12 mouse cellular contexts compared by ENCODE assay signal in the genomic region with DNA sequence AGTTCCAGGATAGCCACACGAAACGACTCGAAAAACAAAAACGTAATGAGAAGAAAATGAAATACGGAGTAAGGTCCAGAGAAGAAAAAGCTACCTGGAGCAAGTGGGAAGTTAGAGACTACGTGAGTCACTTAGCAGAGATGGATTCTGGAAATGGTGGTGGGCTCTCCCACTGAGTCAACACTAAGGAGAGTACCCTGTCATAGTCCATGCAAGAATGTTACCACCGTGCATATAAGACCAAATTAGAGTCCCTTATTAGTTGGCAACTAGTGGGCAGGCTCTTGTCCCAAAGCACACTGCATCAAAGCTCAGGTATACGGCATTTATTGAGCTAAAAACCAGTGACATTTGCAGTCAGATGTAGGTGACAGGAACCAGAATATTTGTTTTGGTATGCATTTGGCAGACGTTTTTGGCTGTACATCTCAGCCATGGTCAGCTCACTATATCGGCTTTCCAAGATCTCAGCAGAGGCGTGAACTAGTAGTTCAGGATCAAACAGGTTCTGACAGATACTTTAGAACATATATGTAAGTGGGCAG. TPM values are rescaled to one million over a fixed set of nuclear protein-coding genes. Genes with fewer than 3 reads are reported as not detected.
A peak's percentile ranks its signal among the peaks of the same experiment; 100 is the strongest.
DNase-seq lines count a peak whose midpoint lies in the region; ATAC-seq and TF ChIP-seq lines count a peak whose summit lies in the region.
"Had no signal": no experiment of that assay in that cellular context is flagged by ENCODE, and none has a peak within 500 bp of the region (broad histone marks: within the 10 kb centered on the region; RNA-seq: fewer than 3 reads in every experiment).

No protein-coding gene starts in this region.

- WGBS in heart, embryonic 10.5 days = 54% methylated on average over 11 of the region's 11 CpGs
- 42% methylated on average over 11 of the region's 11 CpGs for WGBS in liver, adult 2 months
- 48% methylated on average over 11 of the region's 11 CpGs for WGBS in liver, embryonic 12.5 days (ENCODE audit: insufficient replicate concordance)

- H3K4me3 ChIP-seq in heart, embryonic 10.5 days = no peak overlapping the region
- H3K4me3 ChIP-seq in liver, adult 2 months (ENCODE audit: insufficient read depth, low read depth, low read length) = no peak overlapping the region
- no peak overlapping the region for H3K4me3 ChIP-seq in ES-Bruce4 (ENCODE audit: low read depth, low read length)
- peak overlapping the region; percentile 73 for H3K4me3 ChIP-seq in liver, embryonic 12.5 days

- DNase-seq in heart, adult 11 months = peak; percentile 58
- DNase-seq in heart, embryonic 10.5 days (ENCODE audit: low spot score) = no peak
- peak; percentile 48 for DNase-seq in liver, adult 2 months (ENCODE audit: extremely low read depth, low read depth, low spot score)
- DNase-seq in liver = no peak
- no peak for DNase-seq in left cerebral cortex, adult 9 months (ENCODE audit: low spot score in 2 of 2)
- no peak for DNase-seq in lung, postnatal 36 days
- DNase-seq: cerebellum, adult 18-20 months; right cerebral cortex, adult 18-20 months; thymus, postnatal 14 days had no signal

- no peaks in the 10 kb centered on the region for H3K9me3 ChIP-seq in heart, embryonic 10.5 days
- H3K9me3 ChIP-seq in ES-Bruce4 (replicated peaks; ENCODE audit: control insufficient read depth, insufficient read depth, low read length, poor library complexity, severe bottlenecking) = no peaks in the 10 kb centered on the region
- no peaks in the 10 kb centered on the region for H3K9me3 ChIP-seq in liver, embryonic 12.5 days (replicated peaks)
- H3K9me3 ChIP-seq: forebrain, embryonic 13.5 days had no signal

- TF ChIP-seq POLR2A in liver, adult 2 months (IDR thresholded peaks at IDR 0.05; ENCODE audit: extremely low read depth, insufficient read depth, low read length) = no peak
- TF ChIP-seq POLR2A in ES-Bruce4 (IDR thresholded peaks at IDR 0.05; ENCODE audit: insufficient read depth, low read length) = no peak

- no peaks in the 10 kb centered on the region for H3K27me3 ChIP-seq in heart, embryonic 10.5 days (ENCODE audit: insufficient read depth, poor library complexity, severe bottlenecking)
- no peaks in the 10 kb centered on the region for H3K27me3 ChIP-seq in liver, adult 2 months (ENCODE audit: control insufficient read depth, insufficient read depth, low read length)
- H3K27me3 ChIP-seq in ES-Bruce4 (ENCODE audit: control insufficient read depth, insufficient read depth, low read length, poor library complexity, severe bottlenecking) = no peaks in the 10 kb centered on the region
- H3K27me3 ChIP-seq in liver, embryonic 12.5 days (replicated peaks) = no peaks in the 10 kb centered on the region
- H3K27me3 ChIP-seq: forebrain, embryonic 13.5 days had no signal

- H3K79me2 ChIP-seq in liver, adult 2 months (ENCODE audit: control insufficient read depth, insufficient read depth, low read length) = no peaks in the 10 kb centered on the region

- TF ChIP-seq EP300 in ES-Bruce4 (IDR thresholded peaks at IDR 0.05; ENCODE audit: insufficient read depth, low read depth, low read length) = no peak

- H3K4me1 ChIP-seq in heart, embryonic 10.5 days = 0 out of 2 replicates have a peak, but pooled peaks cover 3% of the 10 kb centered on the region
- peaks cover 7% of the 10 kb centered on the region; the same call in 1 of the 2 replicates for H3K4me1 ChIP-seq in liver, adult 2 months (ENCODE audit: control insufficient read depth, insufficient read depth, low read length)
- H3K4me1 ChIP-seq in ES-Bruce4 (ENCODE audit: control insufficient read depth, insufficient read depth, low read length) = no peaks in the 10 kb centered on the region
- H3K4me1 ChIP-seq in liver, embryonic 12.5 days = peaks cover 36% of the 10 kb centered on the region

- H3K9ac ChIP-seq in liver, adult 2 months (ENCODE audit: low read depth, low read length) = peak overlapping the region; percentile 29
- H3K9ac ChIP-seq in ES-Bruce4 (ENCODE audit: low read depth, poor library complexity, severe bottlenecking) = peak overlapping the region; percentile 8; the same call in 1 of the 2 replicates
- H3K9ac ChIP-seq in liver, embryonic 12.5 days = peak overlapping the region; percentile 88

- TF ChIP-seq CTCF in liver, adult 2 months (IDR thresholded peaks at IDR 0.05; ENCODE audit: low read depth, low read length) = no peak
- TF ChIP-seq CTCF in ES-Bruce4 (IDR thresholded peaks at IDR 0.05; ENCODE audit: low read depth, low read length) = no peak

- ATAC-seq in liver, embryonic 12.5 days = no peak
- ATAC-seq: forebrain, embryonic 13.5 days had no signal

- H3K4me2 ChIP-seq in liver, embryonic 12.5 days = peak overlapping the region; percentile 81

- peaks cover 44% of the 10 kb centered on the region for H3K36me3 ChIP-seq in heart, embryonic 10.5 days
- peaks cover 33% of the 10 kb centered on the region for H3K36me3 ChIP-seq in liver, adult 2 months (ENCODE audit: control insufficient read depth, insufficient read depth, low read length)
- peaks cover 24% of the 10 kb centered on the region for H3K36me3 ChIP-seq in ES-Bruce4 (ENCODE audit: control insufficient read depth, insufficient read depth, low read length, poor library complexity, severe bottlenecking)
- peaks cover 59% of the 10 kb centered on the region for H3K36me3 ChIP-seq in liver, embryonic 12.5 days

- H3K27ac ChIP-seq in heart, embryonic 10.5 days = no peak overlapping the region
- peak overlapping the region; percentile 89 for H3K27ac ChIP-seq in liver, adult 2 months (replicated peaks; ENCODE audit: insufficient read depth, low read depth, low read length)
- no peak overlapping the region for H3K27ac ChIP-seq in ES-Bruce4 (ENCODE audit: insufficient read depth, low read length)
- H3K27ac ChIP-seq in liver, embryonic 12.5 days = peak overlapping the region; percentile 97

RNA-seq across cellular contexts. Expression of a gene that starts 1.3 kb away (rescaled TPM):
- 31.6 and 44.0 TPM in 2 replicates for polyA plus RNA-seq in heart, embryonic 10.5 days (2016; fragmentation: Nextera tagmentation; extraction: Ambion mirVana)
- total RNA-seq in liver, adult 2 months (2014; rRNA removed) = 18.6 and 22.8 TPM in 2 replicates
- 5.6 and 6.8 TPM in 2 replicates for polyA plus RNA-seq in liver, adult 2 months (2012; rRNA removed)
- polyA plus RNA-seq in ES-Bruce4 (2011; ENCODE audit: insufficient read depth, insufficient read length, low read depth, missing spikeins) = 56.0 and 69.3 TPM in 2 replicates
- polyA plus RNA-seq in liver, embryonic 12.5 days (2016; fragmentation: Nextera tagmentation; extraction: Ambion mirVana) = 59.5 and 62.4 TPM in 2 replicates

RNA-seq across cellular contexts. Expression of a gene that starts 4.3 kb away (rescaled TPM):
- polyA plus RNA-seq in heart, embryonic 10.5 days (2016; fragmentation: Nextera tagmentation; extraction: Ambion mirVana) = 2.3 and 2.5 TPM in 2 replicates
- 1.0 and 1.1 TPM in 2 replicates for total RNA-seq in liver, adult 2 months (2014; rRNA removed)
- 0.51 and 0.98 TPM in 2 replicates for polyA plus RNA-seq in liver, adult 2 months (2012; rRNA removed)
- polyA plus RNA-seq in ES-Bruce4 (2011; ENCODE audit: insufficient read depth, insufficient read length, low read depth, missing spikeins) = 1.6 and 3.6 TPM in 2 replicates
- polyA plus RNA-seq in liver, embryonic 12.5 days (2016; fragmentation: Nextera tagmentation; extraction: Ambion mirVana) = 5.0 and 7.1 TPM in 2 replicates

RNA-seq across cellular contexts. Expression of a gene that starts 11.0 kb away (rescaled TPM):
- polyA plus RNA-seq in heart, embryonic 10.5 days (2016; fragmentation: Nextera tagmentation; extraction: Ambion mirVana) = 999 and 1,260 TPM in 2 replicates
- total RNA-seq in liver, adult 2 months (2014; rRNA removed) = 271 and 286 TPM in 2 replicates
- 165 and 177 TPM in 2 replicates for polyA plus RNA-seq in liver, adult 2 months (2012; rRNA removed)
- polyA plus RNA-seq in ES-Bruce4 (2011; ENCODE audit: insufficient read depth, insufficient read length, low read depth, missing spikeins) = 466 and 481 TPM in 2 replicates
- 896 and 933 TPM in 2 replicates for polyA plus RNA-seq in liver, embryonic 12.5 days (2016; fragmentation: Nextera tagmentation; extraction: Ambion mirVana)

RNA-seq across cellular contexts. Expression of a gene that starts 27.9 kb away (rescaled TPM):
- 4.4 and 5.1 TPM in 2 replicates for polyA plus RNA-seq in heart, embryonic 10.5 days (2016; fragmentation: Nextera tagmentation; extraction: Ambion mirVana)
- 63.0 and 71.9 TPM in 2 replicates for total RNA-seq in liver, adult 2 months (2014; rRNA removed)
- polyA plus RNA-seq in liver, adult 2 months (2012; rRNA removed) = 106 and 139 TPM in 2 replicates
- 1.6 and 2.5 TPM in 2 replicates for polyA plus RNA-seq in ES-Bruce4 (2011; ENCODE audit: insufficient read depth, insufficient read length, low read depth, missing spikeins)
- 28.6 and 30.5 TPM in 2 replicates for polyA plus RNA-seq in liver, embryonic 12.5 days (2016; fragmentation: Nextera tagmentation; extraction: Ambion mirVana)

RNA-seq across cellular contexts. Expression of a gene that starts 47.7 kb away (rescaled TPM):
- 173 and 179 TPM in 2 replicates for polyA plus RNA-seq in heart, embryonic 10.5 days (2016; fragmentation: Nextera tagmentation; extraction: Ambion mirVana)
- total RNA-seq in liver, adult 2 months (2014; rRNA removed) = 41.1 and 57.2 TPM in 2 replicates
- polyA plus RNA-seq in liver, adult 2 months (2012; rRNA removed) = 19.5 and 21.5 TPM in 2 replicates
- 73.3 and 74.5 TPM in 2 replicates for polyA plus RNA-seq in ES-Bruce4 (2011; ENCODE audit: insufficient read depth, insufficient read length, low read depth, missing spikeins)
- 79.2 and 85.0 TPM in 2 replicates for polyA plus RNA-seq in liver, embryonic 12.5 days (2016; fragmentation: Nextera tagmentation; extraction: Ambion mirVana)

Comparison
In these comparisons a context has a peak if more than half of its experiments do, and no peak if none do; other contexts are left out.
1. DNase-seq: peak in heart, adult 11 months (single experiment) and liver, adult 2 months (single experiment); none in heart, embryonic 10.5 days (single experiment), liver (single experiment), left cerebral cortex, adult 9 months (0 of 2) and lung, postnatal 36 days (single experiment).
2. H3K27ac ChIP-seq: peak in liver, adult 2 months (single experiment) and liver, embryonic 12.5 days (single experiment); none in heart, embryonic 10.5 days (single experiment) and ES-Bruce4 (single experiment).
3. H3K9ac ChIP-seq: peak in every context shown above with its lines; median percentile 88 in liver, embryonic 12.5 days; 29 in liver, adult 2 months; 8 in ES-Bruce4.